Mouse (Mus musculus): Measurements from ENCODE around the gene Ikbke. TPM values are rescaled to one million over a fixed set of nuclear protein-coding genes. Genes with fewer than 3 reads are reported as not detected.
"Not testable (repeated sequence)": the region's sequence is repeated elsewhere in the genome, so short reads cannot be mapped to it uniquely, and the experiment has no call there.

Gene Ikbke
- total RNA-seq, 2 experiments from 2014 or later = 0.48 to 0.81 TPM

DNA sequence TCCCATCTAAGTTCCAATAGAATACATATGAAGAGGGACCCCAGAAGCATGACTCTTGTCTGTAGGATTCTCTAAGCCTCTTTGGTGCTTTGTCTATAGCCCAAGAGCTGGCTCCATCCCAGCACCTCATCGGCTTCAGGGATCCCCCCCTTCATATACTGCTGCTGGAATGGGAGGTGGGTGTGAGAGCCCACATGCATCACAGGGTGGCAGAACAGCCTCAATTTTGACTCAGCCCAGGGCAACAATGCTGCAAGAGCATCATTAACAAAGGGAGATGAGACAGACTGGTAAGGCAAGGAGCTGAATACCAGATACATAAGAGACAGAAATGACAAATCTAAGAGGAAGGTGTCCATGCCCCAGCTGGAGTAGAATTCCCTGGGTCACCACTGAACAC is 4.8 kb upstream of the Ikbke start:
- DNase-seq (ENCODE audit: low spot score) = no peak

DNA sequence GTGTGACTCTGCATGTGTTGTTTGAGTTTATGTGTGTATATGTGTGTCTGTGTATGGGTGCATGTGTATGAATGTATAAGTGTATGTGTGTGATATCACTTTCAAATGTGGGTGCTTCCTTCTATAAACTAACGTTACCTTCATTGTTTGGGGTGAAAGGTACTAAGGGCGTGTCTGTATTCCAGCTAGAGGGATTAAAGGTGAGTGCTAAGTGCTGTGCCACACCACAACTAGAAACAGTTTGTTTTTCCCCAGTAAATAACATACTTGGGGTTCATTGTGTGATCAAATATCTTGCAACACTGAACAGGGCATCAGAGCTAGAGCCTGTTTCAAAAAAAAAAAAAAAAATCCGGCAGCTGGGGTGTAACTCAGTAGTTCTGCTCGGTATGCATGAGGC is 2.3 kb upstream of the Ikbke start:
- no peak for DNase-seq (ENCODE audit: low spot score)

DNA sequence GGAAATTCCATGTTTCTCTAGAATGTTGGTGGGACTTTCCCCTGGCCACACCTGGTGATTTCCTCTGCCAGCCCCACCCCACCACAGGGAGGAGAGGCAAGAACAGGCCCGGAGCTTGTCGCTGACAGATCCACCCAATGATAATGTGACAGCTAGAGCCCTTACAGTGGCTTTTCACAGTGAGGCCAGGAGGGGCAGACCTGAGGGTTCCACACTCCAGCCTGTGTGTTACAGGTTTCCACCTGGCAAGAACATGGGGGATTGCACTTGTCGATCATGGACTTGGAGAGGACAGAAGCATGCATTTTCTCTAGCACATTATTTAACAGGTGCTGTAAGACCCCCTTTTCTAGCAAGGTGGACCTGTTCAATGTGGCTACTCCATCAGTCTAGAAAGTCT is 874 bp upstream of the Ikbke start:
- DNase-seq (ENCODE audit: low spot score) = no peak

DNA sequence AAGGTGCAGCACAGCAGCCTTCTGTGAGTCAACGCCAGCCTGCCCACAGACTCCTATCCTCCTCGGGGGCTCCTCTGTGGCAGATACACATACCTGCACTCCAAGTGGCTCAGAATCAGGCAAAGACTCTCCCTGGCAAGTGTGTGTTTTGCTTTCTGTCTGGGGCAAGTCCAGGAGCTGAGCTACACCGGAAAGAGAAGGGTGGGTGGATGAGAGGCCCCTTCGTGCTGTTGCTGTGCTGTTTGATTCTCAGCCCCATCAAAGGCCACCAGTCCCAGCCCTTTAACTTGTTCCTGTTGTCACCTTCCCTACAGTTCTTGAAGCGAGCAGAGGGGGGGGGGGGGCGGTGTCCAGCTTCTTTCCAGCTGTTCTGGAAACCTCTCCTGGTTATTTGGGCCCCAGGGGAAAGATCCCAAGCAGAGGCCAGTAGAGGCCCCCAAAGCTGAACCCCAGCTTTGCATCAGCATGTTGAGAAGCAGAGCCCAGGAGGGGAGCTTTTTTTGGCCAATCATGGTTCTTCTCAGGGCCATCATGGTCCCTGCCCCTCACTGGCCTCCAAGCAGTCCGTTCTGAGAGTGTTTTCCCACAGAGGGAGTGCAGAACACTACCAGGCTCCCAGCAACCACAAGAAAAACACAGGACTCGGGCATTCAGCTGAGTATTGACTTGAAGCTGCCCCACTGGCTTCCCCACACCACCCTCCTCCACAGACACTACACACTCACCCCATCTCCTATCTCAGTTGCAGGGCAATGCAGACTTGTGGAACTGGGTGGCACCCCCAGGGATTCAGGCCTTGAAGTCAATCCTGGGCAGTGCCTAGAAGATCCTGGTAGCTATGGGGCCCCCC is 575 bp downstream of the Ikbke start:
- DNase-seq (ENCODE audit: low spot score) = no peak

DNA sequence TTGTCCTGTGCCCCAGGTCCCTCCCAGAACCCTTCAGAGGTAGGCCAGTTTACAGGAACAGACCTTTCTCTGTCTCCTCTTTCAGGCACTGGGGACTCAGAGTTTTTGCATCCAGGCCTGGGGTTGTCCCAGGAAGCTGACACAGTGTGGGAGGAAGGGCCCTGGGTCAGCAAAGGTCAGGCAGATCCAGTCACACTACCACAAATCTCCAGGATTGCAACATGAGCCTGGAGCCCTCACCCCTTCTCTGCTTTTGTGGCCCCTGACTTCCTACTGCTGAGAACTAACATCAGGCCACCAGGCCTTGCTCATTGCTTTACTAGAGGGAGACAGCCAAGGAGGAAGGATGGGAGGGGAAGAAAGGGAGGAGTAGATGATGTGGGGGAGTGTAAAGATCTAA is 2.6 kb downstream of the Ikbke start:
- no peak for DNase-seq (ENCODE audit: low spot score)

DNA sequence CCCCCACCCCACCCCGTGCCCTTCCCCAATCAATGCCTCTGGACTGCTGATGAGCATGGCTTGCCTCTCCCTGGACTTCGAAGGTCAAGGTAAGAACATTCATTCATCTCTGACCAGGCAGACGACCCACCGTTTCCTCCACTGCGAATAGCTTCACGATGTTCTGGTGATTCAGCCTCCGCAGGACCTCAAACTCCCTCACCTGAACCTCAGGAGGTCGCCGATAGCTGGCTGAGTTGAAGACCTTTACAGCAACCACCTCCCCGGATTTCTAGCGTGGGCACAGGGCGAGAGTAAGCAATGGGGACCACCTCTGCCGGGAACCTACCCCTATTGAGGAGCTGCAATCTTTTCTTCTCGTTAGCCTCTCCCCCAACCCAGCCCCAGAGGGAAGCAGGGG is 3.8 kb downstream of the Ikbke start:
- no peak for DNase-seq (ENCODE audit: low spot score)

DNA sequence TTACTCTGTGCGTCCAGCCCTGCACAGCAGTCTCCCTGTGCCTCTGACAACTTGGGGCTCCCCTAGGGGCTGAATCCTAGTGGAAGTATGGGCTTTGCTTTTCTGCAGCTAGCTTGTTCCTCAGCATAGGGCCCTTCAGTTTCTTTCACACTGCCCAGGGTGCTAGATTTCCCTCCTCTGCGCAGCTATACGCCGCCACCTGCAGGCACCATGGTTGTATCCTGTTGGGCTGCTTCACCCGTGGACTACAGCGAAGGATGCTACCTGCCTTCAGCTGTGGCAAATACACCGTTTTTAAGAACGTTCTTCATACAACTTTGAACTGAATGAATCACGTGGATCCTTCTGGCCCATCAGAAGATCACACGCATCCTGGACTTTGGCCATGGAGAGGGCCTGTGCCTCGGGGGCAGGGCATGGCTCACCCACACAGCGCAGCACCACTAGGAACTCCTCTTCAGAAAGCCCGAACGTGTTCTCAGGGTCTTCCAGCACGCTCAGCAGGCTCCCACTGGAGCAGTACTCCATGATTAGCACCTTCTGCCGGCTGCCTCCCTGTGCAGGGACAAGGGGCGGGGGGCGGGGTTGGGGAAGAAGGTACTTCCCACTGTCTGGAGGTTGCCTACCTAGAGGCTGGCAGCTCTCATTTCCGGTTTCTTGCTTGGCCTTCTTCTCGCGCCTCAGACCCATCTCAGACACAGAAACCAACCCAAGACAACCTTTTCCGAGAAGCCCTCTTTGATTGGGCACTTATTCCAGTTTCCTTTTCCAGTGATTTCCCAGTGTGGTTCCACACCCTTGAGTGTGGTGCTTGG is 4.5 kb downstream of the Ikbke start:
- no peak for DNase-seq (ENCODE audit: low spot score)

DNA sequence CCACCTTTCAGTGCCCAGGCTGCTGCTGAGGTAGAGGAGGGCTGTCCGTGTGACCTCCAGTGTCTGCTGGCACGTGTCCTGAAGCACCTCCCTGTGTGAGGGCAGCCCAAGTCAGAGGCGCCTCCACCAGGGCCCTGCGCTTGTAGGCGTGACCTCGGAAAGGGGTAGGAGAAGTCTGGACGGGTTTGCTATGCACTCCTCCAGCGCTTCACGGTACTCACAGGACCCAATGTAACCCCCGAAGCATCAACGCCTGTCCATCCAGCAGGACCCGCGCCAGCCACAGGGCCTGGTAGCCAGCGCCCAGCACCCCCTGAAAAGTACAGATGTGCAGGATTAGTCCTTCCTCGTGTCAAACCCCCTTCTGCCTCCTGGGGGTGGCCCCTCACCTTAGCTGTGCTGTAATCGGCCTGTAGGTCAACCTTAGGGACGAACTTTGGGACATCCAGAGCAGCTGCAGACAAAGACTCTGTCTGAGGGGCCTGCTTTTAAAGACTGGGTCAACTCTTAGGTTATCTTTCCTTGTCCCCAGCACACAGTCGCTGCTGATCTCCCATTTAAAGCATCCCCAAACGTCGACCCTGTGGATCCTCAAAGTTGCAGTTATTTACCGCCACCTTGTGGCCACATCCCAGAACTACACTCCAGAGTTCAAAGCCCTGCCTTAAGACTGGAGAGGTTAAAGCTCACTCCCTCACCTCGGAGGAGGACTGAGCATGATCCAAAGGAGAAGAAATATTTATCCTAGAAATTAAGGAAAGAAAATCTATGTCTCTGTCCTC is 9.4 kb downstream of the Ikbke start:
- peak; percentile 71 for DNase-seq (ENCODE audit: low spot score)

DNA sequence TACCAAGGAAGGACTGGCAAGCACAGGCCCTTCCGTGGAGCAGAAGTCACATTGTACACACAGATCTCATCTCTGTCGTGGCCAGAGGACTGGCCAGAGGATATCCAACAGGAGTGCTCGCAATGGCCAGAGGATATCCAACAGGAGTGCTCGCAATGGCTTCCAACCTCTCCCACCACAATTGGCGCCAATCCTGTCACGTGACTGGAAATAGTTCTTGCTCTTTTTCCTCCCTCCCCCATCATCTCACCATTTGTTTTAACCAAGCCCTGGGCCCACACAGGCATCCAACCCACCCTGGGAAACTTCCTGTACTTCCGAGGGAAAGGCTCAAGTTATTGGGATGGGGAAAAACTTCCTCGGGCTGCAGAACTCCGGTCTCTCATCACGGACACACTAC is 10.6 kb downstream of the Ikbke start:
- DNase-seq (ENCODE audit: low spot score) = no peak

DNA sequence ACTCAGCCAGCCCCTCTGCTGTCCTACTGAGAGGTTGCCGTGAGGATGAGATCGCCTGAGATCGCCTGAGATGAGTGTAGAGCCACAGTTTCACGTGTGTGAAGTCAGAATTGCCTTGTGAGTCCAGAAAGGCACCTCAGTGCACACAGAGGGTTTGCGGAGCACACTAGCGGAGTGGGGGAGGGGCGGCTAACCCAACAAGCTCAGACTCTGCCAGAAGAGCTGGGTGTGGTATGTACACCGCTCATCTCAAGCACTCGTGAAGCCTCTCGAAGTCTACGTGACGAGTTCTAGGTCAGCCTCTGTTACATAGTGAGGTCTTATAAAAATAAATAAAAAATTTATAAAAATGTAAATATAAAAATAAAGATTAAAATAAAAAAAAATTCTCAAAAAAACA is 15.5 kb downstream of the Ikbke start:
- no peak for DNase-seq (ENCODE audit: low spot score)

DNA sequence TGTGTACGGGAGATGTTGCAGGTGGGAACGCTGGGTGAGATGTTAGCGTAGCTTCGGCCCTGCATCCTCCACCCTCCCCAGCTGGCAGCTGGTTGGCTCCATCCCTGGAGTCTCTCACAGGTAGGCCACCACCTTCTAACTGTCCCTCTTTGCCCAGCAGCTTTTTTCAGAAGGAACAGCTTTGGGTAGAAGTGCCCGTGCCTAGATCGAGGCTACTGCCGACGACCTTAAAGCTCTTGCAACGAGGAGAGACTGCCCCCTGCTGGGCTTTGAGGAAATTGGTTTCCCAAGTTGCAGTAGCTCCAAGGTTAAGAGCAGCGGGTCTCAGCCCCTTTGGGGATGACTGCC is 19.1 kb downstream of the Ikbke start:
- peak; percentile 71 for DNase-seq (ENCODE audit: low spot score)

DNA sequence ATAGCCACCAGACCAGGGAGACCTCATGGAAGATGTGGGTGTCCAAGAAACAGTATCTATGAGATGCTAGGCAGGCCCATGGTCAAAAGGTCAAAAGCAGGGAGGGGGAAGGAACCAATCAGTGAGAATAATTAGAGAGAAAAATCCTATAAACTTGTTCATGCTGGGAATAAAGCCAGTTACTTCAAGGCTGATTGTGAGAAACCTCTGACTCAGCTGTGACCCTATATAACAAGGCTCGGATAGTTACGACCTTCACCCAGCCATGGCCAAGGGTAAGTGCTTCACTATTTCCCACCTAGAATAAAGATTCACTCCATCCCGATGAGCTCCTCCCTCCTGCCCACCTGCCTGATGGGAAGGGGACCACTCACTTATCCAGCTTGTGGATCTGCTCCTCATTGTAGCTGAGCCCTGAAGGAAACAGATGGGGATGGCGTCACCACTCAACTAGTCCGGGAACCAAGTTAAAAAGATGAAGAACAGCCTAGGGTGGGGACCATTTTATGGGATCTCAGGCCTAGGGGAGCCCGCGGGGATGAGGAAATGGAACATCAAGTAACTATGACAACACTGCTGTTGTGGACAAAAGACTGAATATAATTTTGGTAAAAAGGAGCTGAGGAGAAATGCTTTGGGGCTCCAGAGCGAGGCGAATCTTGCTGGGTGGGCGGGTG is 19.6 kb downstream of the Ikbke start:
- peak; percentile 36 for DNase-seq (ENCODE audit: low spot score)

DNA sequence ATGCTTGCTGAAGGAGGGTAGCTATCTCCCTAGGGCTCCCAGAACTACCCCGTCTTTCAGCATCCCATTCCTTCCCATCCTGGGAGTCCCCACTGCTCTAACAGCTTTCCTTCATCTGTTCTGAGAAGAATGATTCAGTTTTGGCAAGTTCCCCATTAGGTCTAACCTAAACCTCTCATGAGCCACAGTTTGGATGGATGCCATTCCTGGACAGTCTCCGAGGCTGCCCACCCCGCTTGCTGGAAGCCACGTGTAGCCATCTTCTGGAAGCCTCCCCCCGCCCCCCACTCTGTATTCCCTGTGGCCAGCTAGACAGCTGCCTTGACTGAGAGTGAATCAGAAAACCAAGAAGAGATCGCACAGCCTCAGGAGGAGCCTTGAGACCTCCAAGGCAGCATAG is 22.1 kb downstream of the Ikbke start:
- DNase-seq (ENCODE audit: low spot score) = no peak

DNA sequence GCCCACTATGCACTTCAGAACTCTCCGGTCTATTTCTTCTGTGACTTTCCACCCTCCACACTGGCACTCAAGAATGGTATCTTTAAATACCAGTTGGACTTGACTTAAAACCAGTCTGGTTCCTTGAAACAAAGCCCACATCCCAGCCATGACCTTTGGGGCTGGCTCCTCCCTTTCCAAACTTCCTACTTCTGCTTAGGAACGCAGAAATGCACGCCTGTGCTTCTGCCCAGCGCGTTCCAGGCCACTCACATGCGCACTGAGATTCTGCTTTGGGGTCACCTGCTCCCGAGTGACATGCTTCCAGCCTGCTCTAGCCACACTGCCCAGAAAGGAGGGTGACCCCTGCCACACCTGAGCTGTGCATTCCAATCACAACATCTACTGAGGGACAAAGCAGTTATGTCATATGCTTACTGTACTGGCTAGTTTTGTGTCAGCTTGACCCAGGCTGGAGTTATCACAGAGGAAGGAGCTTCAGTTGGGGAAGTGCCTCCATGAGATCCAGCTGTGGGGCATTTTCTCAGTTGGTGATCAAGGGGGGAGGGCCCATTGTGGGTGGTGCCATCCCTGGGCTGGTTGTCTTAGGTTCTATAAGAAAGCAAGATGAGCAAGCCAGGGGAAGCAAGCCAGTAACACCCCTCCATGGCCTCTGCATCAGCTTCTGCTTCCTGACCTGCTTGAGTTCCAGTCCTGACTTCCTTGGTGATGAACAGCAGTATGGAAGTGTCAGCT is 26.7 kb downstream of the Ikbke start:
- DNase-seq (ENCODE audit: low spot score) = not testable (repeated sequence)

DNA sequence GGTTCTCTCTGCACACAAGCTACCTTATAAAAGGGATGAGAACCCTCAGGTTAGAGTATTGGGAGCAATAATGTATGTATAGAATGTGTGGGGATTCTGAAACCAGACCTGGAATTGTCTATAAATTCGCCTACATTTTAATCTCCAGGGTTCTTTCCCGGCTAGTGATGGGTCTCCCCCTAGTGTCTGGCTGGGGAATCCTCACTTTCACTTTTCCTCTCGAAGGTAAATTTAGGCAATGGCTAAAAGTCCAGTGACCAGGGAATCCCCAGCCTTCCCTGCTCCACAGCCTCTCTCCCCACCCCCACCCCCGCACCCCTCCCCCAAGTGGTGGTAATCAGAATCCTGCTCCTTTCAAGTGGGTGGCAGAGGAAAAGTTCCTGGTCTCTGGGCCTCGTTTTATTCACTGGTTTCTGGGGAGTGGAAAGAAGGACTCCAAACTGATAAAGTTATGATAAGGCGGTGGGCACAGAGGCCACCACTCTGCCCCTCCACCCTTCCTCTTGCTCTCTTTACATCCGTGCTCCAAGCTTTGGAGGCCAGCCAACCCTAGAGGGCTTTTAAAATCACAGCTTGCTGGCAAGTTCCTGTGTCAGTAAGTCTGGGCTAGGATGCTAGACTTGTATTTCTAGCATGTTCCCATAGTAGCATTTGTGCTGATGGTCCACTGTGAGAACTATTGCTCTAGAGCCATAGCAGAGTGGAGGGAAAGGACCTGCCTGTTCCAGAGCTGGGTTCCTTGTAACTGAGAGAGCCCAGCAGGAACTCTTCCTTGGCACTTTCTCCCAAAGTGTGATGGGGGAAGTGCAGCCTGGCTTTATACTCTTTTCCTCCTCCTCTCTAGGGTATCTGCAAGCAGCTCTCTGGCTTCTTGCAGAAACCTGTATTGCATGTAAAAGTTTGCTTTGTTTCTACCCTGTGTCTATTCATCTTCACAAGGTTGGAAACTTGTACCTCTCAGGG is 32.7 kb downstream of the Ikbke start:
- DNase-seq (ENCODE audit: low spot score) = peak; percentile 60

DNA sequence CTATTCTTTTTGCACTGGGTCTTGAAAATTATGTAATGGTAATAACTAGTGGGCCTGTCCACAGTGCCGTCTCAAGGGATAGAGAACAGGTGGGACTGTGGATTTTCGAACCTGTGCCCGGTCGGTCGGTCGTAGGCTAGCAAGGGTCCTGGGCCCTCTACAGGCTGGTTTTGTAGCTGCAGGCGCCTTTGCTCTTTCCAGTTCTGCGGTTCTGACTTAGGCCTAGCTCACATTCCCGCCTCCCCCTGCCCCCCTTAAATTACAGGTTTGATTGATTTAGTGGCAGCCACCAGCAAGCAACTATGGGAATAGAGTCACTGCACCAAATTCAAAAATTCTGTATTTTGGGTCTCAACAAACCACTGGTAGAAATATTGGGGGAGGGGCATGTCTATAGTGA is 33.5 kb downstream of the Ikbke start:
- peak; percentile 28 for DNase-seq (ENCODE audit: low spot score)

DNA sequence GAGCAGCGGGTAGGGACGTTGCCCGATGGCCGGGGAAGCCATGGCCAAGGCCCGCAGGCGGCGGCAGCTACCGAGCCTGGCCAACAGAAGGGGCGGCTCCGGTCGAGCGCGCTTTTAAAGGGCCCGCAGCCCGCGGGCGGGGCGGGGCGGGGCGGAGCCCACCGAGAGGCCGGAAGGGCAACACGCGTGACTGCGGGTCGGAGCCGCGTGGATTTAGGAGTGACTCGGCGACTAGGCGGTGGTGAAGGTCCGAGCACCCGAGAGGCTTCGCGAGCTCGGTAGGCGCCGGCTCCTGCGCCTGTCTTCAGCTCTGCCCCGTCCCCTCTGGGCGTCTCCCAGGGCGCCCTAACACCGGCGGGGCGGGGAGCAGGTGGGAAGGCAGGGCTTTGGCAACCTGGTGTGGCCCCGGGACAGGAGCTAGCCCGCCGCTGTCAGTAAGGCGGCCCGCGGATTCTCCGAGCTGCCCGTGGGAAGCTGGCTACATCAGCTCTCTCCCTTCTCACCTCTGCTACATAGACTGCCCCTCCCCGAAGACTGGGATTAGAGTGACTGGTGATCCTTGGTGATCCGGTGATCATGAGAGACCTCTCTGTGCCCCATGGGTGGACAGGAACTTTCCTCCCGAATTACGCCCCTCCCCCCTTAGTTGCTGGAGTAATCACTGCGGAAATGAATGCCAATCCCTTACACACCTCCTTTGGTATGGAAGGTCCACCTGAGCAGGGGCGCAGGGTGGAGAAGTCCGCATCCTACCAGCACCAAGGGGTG is 34.1 kb downstream of the Ikbke start, which contains the start of gene Rassf5:
Rassf5 (minus strand) TSS at position 170 of the 768 bp plus-strand sequence.
- DNase-seq (ENCODE audit: low spot score) = peak; percentile 68

DNA sequence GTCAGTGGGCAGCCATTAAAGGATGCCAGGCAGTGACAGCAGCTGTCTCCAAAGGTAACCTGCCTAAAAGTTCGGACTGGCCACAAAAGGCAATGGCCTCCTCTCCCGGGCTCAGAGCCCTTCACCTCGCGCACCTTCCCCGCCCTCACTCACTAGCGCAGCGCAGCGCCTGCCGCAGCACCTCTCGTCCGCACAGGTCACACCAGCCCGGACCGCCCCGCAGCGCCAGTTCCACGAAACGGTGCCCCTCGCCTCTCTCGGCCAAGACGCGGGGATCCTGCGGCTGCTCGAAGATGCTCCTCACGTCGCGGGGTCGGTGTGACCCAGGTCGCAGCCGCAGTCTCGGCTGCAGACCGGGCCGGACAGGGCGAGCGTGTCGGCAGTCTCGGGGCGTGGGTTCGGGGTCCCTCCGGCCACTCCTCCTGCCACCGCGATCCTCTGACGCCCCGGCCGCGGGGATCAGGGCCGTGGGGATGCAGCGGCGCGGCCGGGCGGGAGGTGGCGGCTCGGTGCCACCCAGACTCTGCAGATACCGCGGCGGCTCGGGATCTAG is 34.8 kb downstream of the Ikbke start:
- no peak for DNase-seq (ENCODE audit: low spot score)
